Mouse (Mus musculus): ENCODE measurements around the gene Cfap74.

DNA sequence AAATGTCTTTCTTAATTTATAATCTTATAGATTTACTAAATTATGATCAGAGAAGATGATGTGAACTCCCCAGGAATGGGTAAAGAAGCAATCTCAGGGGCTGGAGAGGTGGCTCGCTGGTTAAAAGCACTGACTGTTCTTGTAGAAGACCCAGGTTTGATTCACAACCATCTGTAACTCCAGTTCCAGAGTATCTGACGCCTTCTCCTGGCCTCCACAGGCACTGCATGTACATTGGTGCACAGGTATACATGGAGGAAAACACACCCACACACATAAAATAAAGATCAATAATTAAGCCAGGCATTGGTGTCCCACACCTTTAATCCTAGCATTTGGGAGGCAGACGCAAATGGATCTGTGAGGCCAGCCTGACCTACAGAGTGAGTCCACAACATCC is 33.8 kb downstream of the Cfap74 start:
- no peak for TF ChIP-seq CTCF (IDR thresholded peaks at IDR 0.05)
- TF ChIP-seq EP300 (IDR thresholded peaks at IDR 0.05; ENCODE audit: insufficient read depth, low read depth, low read length) = no peak
